Mouse (Mus musculus) midbrain, embryonic 10.5 days (tissue): ENCODE results near the gene Ltv1. TPM values are rescaled to one million over a fixed set of nuclear protein-coding genes. Genes with fewer than 3 reads are reported as not detected.
"Not testable (repeated sequence)": the region's sequence is repeated elsewhere in the genome, so short reads cannot be mapped to it uniquely, and the experiment has no call there.

Experiments
- DNase-seq: peaks from one replicate; pipeline ENCODE4 v3.0.0-alpha.2; 2017; ENCODE audit warnings: low spot score
- H3K27ac ChIP-seq: fragments of 300-500 bp; sonication (generic); replicated peaks from 2 replicates; pipeline ENCODE4 v1.5.1; 2016; ENCODE audit warnings: mild to moderate bottlenecking
- H3K27me3 ChIP-seq: fragments of 300-500 bp; sonication (generic); 2 replicates; pipeline ENCODE4 v1.6.1; 2016; ENCODE audit warnings: low read depth, mild to moderate bottlenecking; ENCODE audit not compliant: poor library complexity, severe bottlenecking
- H3K36me3 ChIP-seq: fragments of 300-500 bp; sonication (generic); 2 replicates; pipeline ENCODE4 v1.6.1; 2016; ENCODE audit warnings: mild to moderate bottlenecking, moderate library complexity
- H3K4me1 ChIP-seq: fragments of 300-500 bp; sonication (generic); 2 replicates; pipeline ENCODE4 v1.6.1; 2016
- H3K4me3 ChIP-seq: fragments of 300-500 bp; sonication (generic); 2 replicates; pipeline ENCODE4 v1.5.1; 2016; ENCODE audit warnings: mild to moderate bottlenecking, moderate library complexity
- H3K9me3 ChIP-seq: fragments of 300-500 bp; sonication (generic); replicated peaks from 2 replicates; pipeline ENCODE4 v1.6.1; 2016; ENCODE audit warnings: mild to moderate bottlenecking
- WGBS: fragments of 180-500 bp; shearing (Covaris S2); methylation state at CpG from one replicate; pipeline ENCODE4 v1.1.7; 2016; 5-methylcytosine and 5-hydroxymethylcytosine counted together
- polyA plus RNA-seq: library from polyadenylated mRNA; unstranded; fragments of >200 nt; fragmentation: Nextera tagmentation; extraction: Ambion mirVana; gene quantifications from 2 replicates; pipeline ENCODE4 v1.2.1, GENCODE M21; 2016

The Ltv1 gene
- polyA plus RNA-seq, 1 experiment from 2014 or later, result 74.0 TPM

GRCm38 (mm10) chr10:13213956-13214355 lies 21.0 kb upstream of the Ltv1 start:
- H3K27ac ChIP-seq, result no peak overlapping the region
- 0 out of 2 replicates have a peak, but pooled peaks cover 5% of the 10 kb centered on the region for H3K36me3 ChIP-seq
- WGBS, result 88% methylated on average over 12 of the region's 12 CpGs
- H3K4me1 ChIP-seq, result peaks cover 3% of the 10 kb centered on the region; the same call in 1 of the 2 replicates
- no peak for DNase-seq
- no peaks in the 10 kb centered on the region for H3K9me3 ChIP-seq
- H3K4me3 ChIP-seq, result no peak overlapping the region
- H3K27me3 ChIP-seq, result no peaks in the 10 kb centered on the region

GRCm38 (mm10) chr10:13212829-13213228 lies 19.9 kb upstream of the Ltv1 start:
- Histone ChIP-seq H3K36me3 (0 out of 2 replicates have a peak, but pooled peaks cover 5% of the 10 kb centered on the region), H3K27me3 (no peaks in the 10 kb centered on the region), H3K9me3 (no peaks in the 10 kb centered on the region), H3K4me3 (no peak overlapping the region), H3K4me1 (peaks cover 3% of the 10 kb centered on the region; the same call in 1 of the 2 replicates), H3K27ac (no peak overlapping the region)
- no peak for DNase-seq
- WGBS, result 83% methylated on average over 6 of the region's 6 CpGs

GRCm38 (mm10) chr10:13212326-13212725 lies 19.4 kb upstream of the Ltv1 start:
- WGBS, result 85% methylated on average over 9 of the region's 9 CpGs
- Histone ChIP-seq H3K4me1 (0 out of 2 replicates have a peak, but pooled peaks cover under 1% of the 10 kb centered on the region), H3K4me3 (no peak overlapping the region), H3K36me3 (0 out of 2 replicates have a peak, but pooled peaks cover 5% of the 10 kb centered on the region), H3K9me3 (no peaks in the 10 kb centered on the region), H3K27me3 (no peaks in the 10 kb centered on the region), H3K27ac (no peak overlapping the region)
- no peak for DNase-seq

GRCm38 (mm10) chr10:13209930-13210637 lies 17.1 kb upstream of the Ltv1 start:
- no peak for DNase-seq
- 0 out of 2 replicates have a peak, but pooled peaks cover 5% of the 10 kb centered on the region for H3K36me3 ChIP-seq
- H3K4me1 ChIP-seq, result no peaks in the 10 kb centered on the region
- no peaks in the 10 kb centered on the region for H3K9me3 ChIP-seq
- 83% methylated on average over 8 of the region's 8 CpGs for WGBS
- H3K27ac ChIP-seq, result no peak overlapping the region
- no peaks in the 10 kb centered on the region for H3K27me3 ChIP-seq
- no peak overlapping the region for H3K4me3 ChIP-seq

- DNase-seq, result no peak
- H3K36me3 ChIP-seq, result 0 out of 2 replicates have a peak, but pooled peaks cover 5% of the 10 kb centered on the region
- no peaks in the 10 kb centered on the region for H3K27me3 ChIP-seq
- H3K27ac ChIP-seq, result no peak overlapping the region
- no peaks in the 10 kb centered on the region for H3K4me1 ChIP-seq
- H3K4me3 ChIP-seq, result no peak overlapping the region
- WGBS, result 77% methylated on average over 3 of the region's 3 CpGs
- H3K9me3 ChIP-seq, result no peaks in the 10 kb centered on the region
These were observed 16.5 kb upstream of the Ltv1 start for GRCm38 (mm10) chr10:13209506-13209905.

GRCm38 (mm10) chr10:13209061-13209460 lies 16.1 kb upstream of the Ltv1 start:
- Histone ChIP-seq H3K27ac (no peak overlapping the region), H3K9me3 (no peaks in the 10 kb centered on the region), H3K4me3 (no peak overlapping the region), H3K36me3 (0 out of 2 replicates have a peak, but pooled peaks cover 4% of the 10 kb centered on the region), H3K27me3 (no peaks in the 10 kb centered on the region), H3K4me1 (no peaks in the 10 kb centered on the region)
- 91% methylated on average over 4 of the region's 4 CpGs for WGBS
- no peak for DNase-seq

GRCm38 (mm10) chr10:13201741-13202293 lies 8.8 kb upstream of the Ltv1 start:
- H3K36me3 ChIP-seq, result no peaks in the 10 kb centered on the region
- no peak overlapping the region for H3K27ac ChIP-seq
- H3K9me3 ChIP-seq, result no peaks in the 10 kb centered on the region
- 94% methylated on average over 6 of the region's 6 CpGs for WGBS
- H3K4me1 ChIP-seq, result no peaks in the 10 kb centered on the region
- DNase-seq, result no peak
- no peaks in the 10 kb centered on the region for H3K27me3 ChIP-seq
- no peak overlapping the region for H3K4me3 ChIP-seq

- Histone ChIP-seq H3K27me3 (no peaks in the 10 kb centered on the region), H3K9me3 (no peaks in the 10 kb centered on the region), H3K4me3 (no peak overlapping the region), H3K36me3 (no peaks in the 10 kb centered on the region), H3K27ac (no peak overlapping the region), H3K4me1 (no peaks in the 10 kb centered on the region)
- 91% methylated on average over 3 of the region's 3 CpGs for WGBS
- DNase-seq, result no peak
These were observed 7.9 kb upstream of the Ltv1 start for GRCm38 (mm10) chr10:13200862-13201261.

- no peak overlapping the region for H3K27ac ChIP-seq
These were observed 6.3 kb upstream of the Ltv1 start for GRCm38 (mm10) chr10:13199234-13199633.

GRCm38 (mm10) chr10:13196872-13197507 lies 4.0 kb upstream of the Ltv1 start:
- WGBS, result 84% methylated on average over 8 of the region's 8 CpGs
- Histone ChIP-seq H3K9me3 (no peaks in the 10 kb centered on the region), H3K4me1 (peaks cover 6% of the 10 kb centered on the region), H3K27me3 (no peaks in the 10 kb centered on the region), H3K4me3 (no peak overlapping the region), H3K36me3 (no peaks in the 10 kb centered on the region), H3K27ac (no peak overlapping the region)
- DNase-seq, result no peak

More at GRCm38 (mm10) chr10:13199234-13199633, 6.3 kb upstream of the Ltv1 start:
- no peaks in the 10 kb centered on the region for H3K4me1 ChIP-seq
- no peaks in the 10 kb centered on the region for H3K27me3 ChIP-seq
- no peak for DNase-seq
- 84% methylated on average over 1 of the region's 1 CpGs for WGBS
- H3K9me3 ChIP-seq, result no peaks in the 10 kb centered on the region
- no peaks in the 10 kb centered on the region for H3K36me3 ChIP-seq
- H3K4me3 ChIP-seq, result no peak overlapping the region

- peaks cover 30% of the 10 kb centered on the region for H3K36me3 ChIP-seq
- H3K4me3 ChIP-seq, result peak overlapping the region; percentile 92
- H3K27me3 ChIP-seq, H3K27ac ChIP-seq, DNase-seq, H3K9me3 ChIP-seq, H3K4me1 ChIP-seq: not testable (repeated sequence)
- WGBS, result 84% methylated on average over 7 of the region's 7 CpGs
These were observed 528 bp upstream of the Ltv1 start for GRCm38 (mm10) chr10:13193496-13193895.

- WGBS, result 90% methylated on average over 5 of the region's 5 CpGs
- Histone ChIP-seq H3K9me3 (no peaks in the 10 kb centered on the region), H3K27me3 (no peaks in the 10 kb centered on the region), H3K4me3 (no peak overlapping the region), H3K4me1 (peaks cover 8% of the 10 kb centered on the region), H3K27ac (no peak overlapping the region), H3K36me3 (peaks cover 64% of the 10 kb centered on the region)
- DNase-seq, result no peak
These were observed 3.1 kb downstream of the Ltv1 start for GRCm38 (mm10) chr10:13189881-13190280.

GRCm38 (mm10) chr10:13186754-13187153 lies 6.2 kb downstream of the Ltv1 start:
- Histone ChIP-seq H3K4me1 (peaks cover under 1% of the 10 kb centered on the region; the same call in 1 of the 2 replicates), H3K4me3 (no peak overlapping the region), H3K9me3 (no peaks in the 10 kb centered on the region), H3K27me3 (no peaks in the 10 kb centered on the region), H3K36me3 (peaks cover 94% of the 10 kb centered on the region), H3K27ac (no peak overlapping the region)
- WGBS, result 95% methylated on average over 3 of the region's 3 CpGs
- no peak for DNase-seq
